Mouse (Mus musculus) hindbrain, embryonic 13.5 days (tissue): ENCODE data around the gene Gm20388. TPM values are rescaled to one million over a fixed set of nuclear protein-coding genes. Genes with fewer than 3 reads are reported as not detected.
A peak's percentile ranks its signal among the peaks of the same experiment; 100 is the strongest.

Experiments
- ATAC-seq: fragments of 200-750 bp; cut with Nextera tagmentation; 2 replicates; pipeline ENCODE4 v1.8.0; 2017; ENCODE audit warnings: moderate TSS enrichment; ENCODE audit not compliant: low FRiP score
- H3K27ac ChIP-seq: fragments of 300-500 bp; sonication (generic); 2 replicates; pipeline ENCODE4 v1.5.1; 2015; ENCODE audit warnings: inconsistent platforms, mild to moderate bottlenecking, moderate library complexity
- H3K27me3 ChIP-seq: fragments of 300-500 bp; sonication (generic); 2 replicates; pipeline ENCODE4 v1.6.1; 2015; ENCODE audit warnings: mild to moderate bottlenecking, inconsistent platforms
- H3K36me3 ChIP-seq: fragments of 300-500 bp; sonication (generic); 2 replicates; pipeline ENCODE4 v1.6.1; 2015; ENCODE audit warnings: mild to moderate bottlenecking, inconsistent platforms
- H3K4me1 ChIP-seq: fragments of 300-500 bp; sonication (generic); replicated peaks from 2 replicates; pipeline ENCODE4 v1.6.1; 2015; ENCODE audit warnings: inconsistent platforms
- H3K4me2 ChIP-seq: fragments of 300-500 bp; sonication (generic); 2 replicates; pipeline ENCODE4 v1.6.1; 2015; ENCODE audit warnings: inconsistent platforms, mild to moderate bottlenecking, moderate library complexity
- H3K4me3 ChIP-seq: fragments of 300-500 bp; sonication (generic); 2 replicates; pipeline ENCODE4 v1.5.1; 2015; ENCODE audit warnings: mild to moderate bottlenecking, inconsistent platforms
- H3K9ac ChIP-seq: fragments of 300-500 bp; sonication (generic); 2 replicates; pipeline ENCODE4 v1.6.1; 2015; ENCODE audit warnings: mild to moderate bottlenecking, inconsistent platforms
- H3K9me3 ChIP-seq: fragments of 300-500 bp; sonication (generic); 2 replicates; pipeline ENCODE4 v1.6.1; 2016; ENCODE audit warnings: inconsistent platforms
- WGBS: fragments of 180-500 bp; shearing (Covaris S2); methylation state at CpG from one replicate; pipeline ENCODE4 v1.1.7; 2015; 5-methylcytosine and 5-hydroxymethylcytosine counted together
- polyA plus RNA-seq: library from polyadenylated mRNA; unstranded; fragments of >200 nt; fragmentation: Nextera tagmentation; extraction: Ambion mirVana; gene quantifications from 2 replicates; pipeline ENCODE4 v1.2.1, GENCODE M21; 2015

Gm20388 gene
- polyA plus RNA-seq, 1 experiment from 2014 or later = 1.9 TPM

DNA sequence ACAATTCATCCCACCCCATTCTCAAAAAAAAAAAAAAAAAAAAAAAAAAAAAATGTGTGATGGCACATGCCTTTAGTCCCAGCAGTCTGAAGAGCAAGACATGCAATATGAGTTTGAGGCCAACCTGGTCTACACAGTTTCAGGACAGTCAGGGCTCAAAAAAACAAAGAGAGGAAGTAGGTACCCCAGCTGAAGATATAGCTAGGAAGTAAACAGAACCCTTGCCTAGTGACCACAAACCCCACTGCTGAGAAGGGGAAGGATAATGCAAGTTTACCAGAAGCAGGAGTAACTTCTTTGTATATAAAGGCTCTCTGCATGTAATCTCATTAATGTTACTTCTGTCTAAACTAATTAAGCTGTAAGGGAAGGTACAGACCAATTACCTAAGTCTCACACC is 3122.1 kb downstream of the Gm20388 start:
- Histone ChIP-seq H3K9ac (no peak overlapping the region), H3K4me2 (no peak overlapping the region), H3K36me3 (no peaks in the 10 kb centered on the region), H3K4me1 (peaks cover 22% of the 10 kb centered on the region), H3K9me3 (no peaks in the 10 kb centered on the region), H3K27ac (no peak overlapping the region), H3K4me3 (no peak overlapping the region), H3K27me3 (no peaks in the 10 kb centered on the region)
- ATAC-seq = no peak

DNA sequence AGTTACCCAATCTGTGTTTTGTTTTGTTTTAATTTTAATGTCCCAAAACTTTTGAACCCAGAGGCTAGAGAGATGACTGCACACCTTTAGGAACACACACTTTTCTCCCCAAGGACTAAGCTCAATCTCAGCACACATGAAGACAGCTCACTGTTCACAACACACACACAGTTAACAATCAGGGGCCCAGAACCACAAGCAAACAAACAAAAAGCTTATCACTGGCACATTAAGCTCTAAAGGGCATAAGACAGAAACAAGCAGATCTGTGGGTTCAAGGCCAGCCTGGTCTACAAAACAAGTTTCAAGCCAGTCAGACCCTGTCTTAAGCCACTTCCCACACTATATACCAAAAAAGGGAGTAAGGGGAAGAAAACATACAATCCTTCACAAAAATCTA is 3122.8 kb downstream of the Gm20388 start:
- no peaks in the 10 kb centered on the region for H3K36me3 ChIP-seq
- no peak overlapping the region for H3K4me3 ChIP-seq
- no peaks in the 10 kb centered on the region for H3K27me3 ChIP-seq
- no peak for ATAC-seq
- no peaks in the 10 kb centered on the region for H3K9me3 ChIP-seq
- H3K27ac ChIP-seq = no peak overlapping the region
- H3K4me2 ChIP-seq = no peak overlapping the region
- H3K9ac ChIP-seq = no peak overlapping the region
- H3K4me1 ChIP-seq = peaks cover 25% of the 10 kb centered on the region

DNA sequence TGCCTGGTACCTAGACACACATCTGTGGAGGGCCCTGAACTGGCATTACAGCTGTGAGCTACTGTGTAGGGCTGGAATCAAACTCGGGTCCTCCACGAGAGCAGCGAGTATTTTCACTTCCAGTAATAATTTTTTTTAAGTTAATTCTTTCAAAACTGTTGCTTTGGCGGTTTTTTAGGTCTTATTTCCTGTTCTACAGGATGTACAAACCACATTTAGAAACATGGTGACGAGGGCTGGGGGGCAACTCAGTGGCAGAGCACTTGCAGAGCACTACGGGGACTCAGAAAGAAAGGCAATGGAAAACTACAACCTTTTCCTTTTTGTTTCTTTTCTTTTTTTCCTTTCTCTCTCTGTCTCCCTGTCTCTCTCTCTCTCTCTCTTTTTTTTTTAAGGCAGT is 3123.5 kb downstream of the Gm20388 start:
- H3K36me3 ChIP-seq = no peaks in the 10 kb centered on the region
- no peak overlapping the region for H3K4me2 ChIP-seq
- H3K27me3 ChIP-seq = no peaks in the 10 kb centered on the region
- no peaks in the 10 kb centered on the region for H3K9me3 ChIP-seq
- no peak overlapping the region for H3K27ac ChIP-seq
- H3K4me3 ChIP-seq = no peak overlapping the region
- 83% methylated on average over 6 of the region's 6 CpGs for WGBS
- peaks cover 31% of the 10 kb centered on the region for H3K4me1 ChIP-seq
- no peak overlapping the region for H3K9ac ChIP-seq
- ATAC-seq = no peak

DNA sequence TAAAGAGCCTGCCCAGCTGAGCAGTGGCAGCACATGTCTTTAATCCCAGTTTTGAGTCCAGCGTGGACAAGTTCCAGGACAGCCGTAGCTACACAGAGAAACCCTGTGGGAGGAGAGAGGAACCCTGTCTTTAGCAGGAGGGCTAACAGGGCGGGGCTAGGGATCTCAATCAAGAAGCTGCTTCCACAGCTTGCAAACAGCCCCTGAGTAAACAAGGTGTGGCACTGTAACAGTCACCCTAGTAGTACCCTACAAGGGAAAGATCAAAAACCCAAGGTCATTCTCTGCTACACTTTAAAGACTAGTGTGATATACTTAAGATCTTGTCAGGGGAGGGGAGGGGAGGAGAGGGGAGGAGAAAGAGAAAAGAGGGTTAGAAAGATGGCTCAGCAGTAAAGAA is 3126.3 kb downstream of the Gm20388 start:
- WGBS = 68% methylated on average over 3 of the region's 3 CpGs
- Histone ChIP-seq H3K27me3 (no peaks in the 10 kb centered on the region), H3K9ac (no peak overlapping the region), H3K4me2 (no peak overlapping the region), H3K4me1 (peaks cover 49% of the 10 kb centered on the region), H3K36me3 (no peaks in the 10 kb centered on the region), H3K4me3 (no peak overlapping the region), H3K9me3 (no peaks in the 10 kb centered on the region), H3K27ac (no peak overlapping the region)
- ATAC-seq = no peak

DNA sequence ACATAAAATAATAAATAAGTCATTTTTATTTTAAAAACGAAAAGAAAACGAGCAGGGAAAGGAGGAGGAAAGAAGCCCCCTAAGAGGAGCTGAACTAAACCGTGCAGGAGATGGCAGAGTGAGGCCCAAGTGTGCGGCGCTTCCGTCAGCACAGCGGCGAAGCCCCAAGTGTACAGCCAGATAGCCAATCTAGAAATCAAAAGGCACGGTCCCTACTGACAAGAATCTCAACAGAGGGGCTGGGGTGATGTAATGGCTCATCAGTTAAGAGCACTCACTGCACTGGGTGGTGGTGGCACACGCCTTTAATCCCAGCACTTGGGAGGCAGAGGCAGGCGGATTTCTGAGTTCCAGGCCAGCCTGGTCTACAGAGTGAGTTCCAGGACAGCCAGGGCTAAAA is 3126.8 kb downstream of the Gm20388 start:
- Histone ChIP-seq H3K27me3 (no peaks in the 10 kb centered on the region), H3K9me3 (no peaks in the 10 kb centered on the region), H3K4me3 (no peak overlapping the region), H3K27ac (no peak overlapping the region), H3K4me2 (no peak overlapping the region), H3K36me3 (no peaks in the 10 kb centered on the region), H3K4me1 (peaks cover 49% of the 10 kb centered on the region), H3K9ac (no peak overlapping the region)
- WGBS = 83% methylated on average over 11 of the region's 11 CpGs
- no peak for ATAC-seq

DNA sequence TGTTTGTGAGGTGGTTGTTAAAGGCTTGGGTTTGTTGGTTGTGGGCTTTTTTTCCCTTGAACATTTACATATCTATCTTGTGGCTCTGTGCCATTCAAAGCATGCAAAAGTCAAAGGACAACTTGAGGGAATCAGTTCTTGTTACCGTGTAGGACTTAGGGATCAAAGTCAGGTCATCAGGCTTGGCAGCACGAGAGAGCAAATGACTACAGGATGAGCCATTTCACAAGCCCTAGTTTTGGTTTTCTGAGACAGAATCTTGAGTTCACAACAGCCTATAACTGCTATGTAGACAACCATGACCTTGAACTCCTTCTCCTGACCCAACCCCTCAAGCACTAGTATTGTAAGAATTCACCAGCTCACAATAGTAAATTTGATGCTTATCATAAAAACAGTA is 3127.7 kb downstream of the Gm20388 start:
- H3K4me3 ChIP-seq = no peak overlapping the region
- peaks cover 53% of the 10 kb centered on the region for H3K4me1 ChIP-seq
- no peak for ATAC-seq
- no peak overlapping the region for H3K27ac ChIP-seq
- 51% methylated on average over 2 of the region's 2 CpGs for WGBS
- H3K9ac ChIP-seq = no peak overlapping the region
- no peak overlapping the region for H3K4me2 ChIP-seq
- no peaks in the 10 kb centered on the region for H3K9me3 ChIP-seq
- no peaks in the 10 kb centered on the region for H3K36me3 ChIP-seq
- no peaks in the 10 kb centered on the region for H3K27me3 ChIP-seq

DNA sequence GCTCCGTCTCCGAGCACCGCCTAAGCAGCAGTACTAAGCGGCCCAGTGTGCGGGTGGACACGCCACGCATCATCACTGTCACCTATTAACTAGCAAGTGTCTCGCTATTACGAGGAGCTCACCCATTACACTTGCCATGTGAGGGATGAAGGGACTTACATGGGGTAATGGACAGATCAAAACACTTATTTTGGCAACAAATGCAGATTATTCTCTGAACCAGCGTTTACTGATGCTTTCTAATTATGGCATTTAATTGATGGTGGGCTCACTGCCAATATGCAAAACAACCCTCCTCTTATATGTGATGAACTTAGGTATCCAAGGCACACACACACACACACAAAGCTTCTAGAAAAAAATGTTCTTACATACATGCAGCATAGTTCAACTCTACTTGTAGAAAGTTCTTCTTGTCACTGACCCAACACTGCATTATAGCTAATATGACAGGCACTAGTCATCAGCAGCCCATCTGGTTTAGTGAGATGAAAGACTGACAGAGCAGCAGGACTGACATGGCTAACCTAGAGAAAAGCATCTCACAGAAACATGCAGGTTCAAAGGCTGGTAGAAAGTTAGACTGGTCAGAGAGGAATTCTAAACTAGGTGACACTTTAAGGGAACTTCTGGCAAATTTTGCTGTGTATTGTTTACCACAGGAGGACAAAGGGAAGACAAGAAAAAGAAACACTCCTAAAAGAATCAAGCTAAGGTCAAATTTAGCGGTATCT is 3128.9 kb downstream of the Gm20388 start:
- Histone ChIP-seq H3K4me2 (peak overlapping the region; percentile 71), H3K36me3 (no peaks in the 10 kb centered on the region), H3K27ac (0 out of 2 replicates have a peak overlapping the region, but pooled peaks have one; percentile 97), H3K9me3 (no peaks in the 10 kb centered on the region), H3K4me3 (peak overlapping the region; percentile 100), H3K4me1 (peaks cover 56% of the 10 kb centered on the region), H3K27me3 (no peaks in the 10 kb centered on the region), H3K9ac (0 out of 2 replicates have a peak overlapping the region, but pooled peaks have one; percentile 19)
- WGBS = 34% methylated on average over 11 of the region's 11 CpGs
- no peak for ATAC-seq

DNA sequence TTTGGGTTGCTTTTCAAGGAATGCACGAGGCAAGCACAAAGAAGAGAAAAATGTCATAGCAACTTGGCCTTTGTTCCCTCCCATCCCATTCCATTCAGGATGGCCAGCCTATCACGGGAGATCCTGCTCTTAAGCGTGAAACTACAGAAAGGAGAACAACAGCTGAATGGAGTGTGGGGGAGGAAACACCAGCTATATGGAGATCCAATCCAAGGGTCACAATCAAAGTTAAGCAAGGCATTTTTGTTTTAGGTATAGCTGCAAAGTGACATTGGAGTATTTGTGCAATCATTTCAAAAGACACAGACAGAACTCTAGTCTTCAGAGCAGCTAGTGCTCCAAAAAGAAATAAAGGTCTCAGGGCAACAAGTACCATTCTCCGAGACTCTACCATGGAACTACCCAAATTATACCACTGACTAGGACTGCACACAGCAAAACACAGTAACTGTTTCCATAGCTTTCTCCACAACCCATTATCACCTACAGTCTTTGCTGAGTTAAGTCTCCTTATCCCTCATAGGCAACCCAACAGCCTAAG is 3129.5 kb downstream of the Gm20388 start:
- 4% methylated on average over 4 of the region's 4 CpGs for WGBS
- Histone ChIP-seq H3K9me3 (no peaks in the 10 kb centered on the region), H3K4me2 (peak overlapping the region; percentile 71), H3K27ac (peak overlapping the region; percentile 97; the same call in 1 of the 2 replicates), H3K36me3 (no peaks in the 10 kb centered on the region), H3K4me1 (peaks cover 56% of the 10 kb centered on the region), H3K4me3 (peak overlapping the region; percentile 100), H3K27me3 (no peaks in the 10 kb centered on the region), H3K9ac (peak overlapping the region; percentile 100)
- no peak for ATAC-seq

DNA sequence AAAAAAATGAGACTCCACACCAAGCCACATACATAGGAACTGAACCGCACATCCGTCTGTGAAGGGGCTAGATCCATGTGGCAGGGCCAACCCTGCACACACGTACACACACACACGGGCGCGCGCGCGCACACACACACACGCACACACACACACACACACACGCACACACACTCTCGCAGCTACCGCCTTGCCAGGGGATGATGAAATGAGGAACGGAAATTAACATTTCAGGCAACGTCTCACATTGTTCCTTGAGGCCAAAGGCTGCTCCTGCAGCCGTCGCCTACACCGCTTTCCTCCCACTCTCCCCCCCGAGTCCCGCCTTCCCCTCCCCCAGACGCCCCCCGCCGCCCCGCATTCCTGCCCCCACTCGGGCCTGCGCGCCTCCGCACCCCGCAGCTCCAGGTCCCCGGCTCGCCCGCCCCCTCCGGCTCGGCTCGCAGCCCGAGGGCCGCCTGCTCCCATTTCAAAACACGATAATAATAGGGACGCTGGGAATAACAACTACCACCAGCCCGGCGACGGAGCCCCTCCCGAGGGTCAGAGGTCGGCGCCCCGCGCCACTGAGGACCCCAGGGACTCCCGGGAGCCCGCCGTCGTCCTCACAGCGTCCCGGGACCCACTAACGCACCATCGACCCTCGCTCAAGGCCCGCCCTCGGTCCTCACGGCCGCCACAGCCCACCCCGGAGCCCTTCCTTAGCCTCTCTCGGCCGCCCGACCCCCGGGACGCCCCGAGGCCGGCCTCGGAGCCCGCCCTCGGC is 3130.6 kb downstream of the Gm20388 start:
- H3K27ac ChIP-seq = peak overlapping the region; percentile 97
- no peaks in the 10 kb centered on the region; the same call in 1 of the 2 replicates for H3K36me3 ChIP-seq
- under 1% methylated on average over 66 of the region's 71 CpGs for WGBS
- H3K4me1 ChIP-seq = peaks cover 50% of the 10 kb centered on the region
- H3K9ac ChIP-seq = peak overlapping the region; percentile 100
- no peaks in the 10 kb centered on the region for H3K9me3 ChIP-seq
- no peaks in the 10 kb centered on the region for H3K27me3 ChIP-seq
- peak overlapping the region; percentile 71 for H3K4me2 ChIP-seq
- ATAC-seq = 0 out of 2 replicates have a peak, but pooled peaks have one; percentile 0
- peak overlapping the region; percentile 100 for H3K4me3 ChIP-seq

DNA sequence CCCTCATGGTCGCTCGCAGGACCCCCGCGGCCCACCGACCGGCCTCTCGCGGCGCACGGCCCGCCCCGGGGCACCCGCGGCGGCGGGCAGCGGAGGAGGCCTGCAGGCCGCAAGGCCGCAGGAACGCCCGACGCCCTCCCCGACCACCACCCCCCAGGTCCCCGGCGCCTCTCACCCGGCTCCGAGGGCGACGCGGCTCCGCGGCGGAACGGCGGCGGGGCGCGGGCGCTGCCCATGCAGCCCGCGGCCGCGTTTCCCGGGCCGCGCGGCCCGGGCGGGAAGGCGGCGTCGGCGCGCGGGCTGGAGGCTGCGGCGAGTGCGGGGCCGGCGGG is 3131.1 kb downstream of the Gm20388 start:
- H3K27ac ChIP-seq = peak overlapping the region; percentile 97
- ATAC-seq = peak; percentile 7; the same call in 1 of the 2 replicates
- peak overlapping the region; percentile 100 for H3K4me3 ChIP-seq
- no peaks in the 10 kb centered on the region; the same call in 1 of the 2 replicates for H3K36me3 ChIP-seq
- peak overlapping the region; percentile 71 for H3K4me2 ChIP-seq
- peaks cover 49% of the 10 kb centered on the region for H3K4me1 ChIP-seq
- WGBS = under 1% methylated on average over 40 of the region's 60 CpGs
- H3K9ac ChIP-seq = peak overlapping the region; percentile 100
- H3K9me3 ChIP-seq = no peaks in the 10 kb centered on the region
- no peaks in the 10 kb centered on the region for H3K27me3 ChIP-seq

DNA sequence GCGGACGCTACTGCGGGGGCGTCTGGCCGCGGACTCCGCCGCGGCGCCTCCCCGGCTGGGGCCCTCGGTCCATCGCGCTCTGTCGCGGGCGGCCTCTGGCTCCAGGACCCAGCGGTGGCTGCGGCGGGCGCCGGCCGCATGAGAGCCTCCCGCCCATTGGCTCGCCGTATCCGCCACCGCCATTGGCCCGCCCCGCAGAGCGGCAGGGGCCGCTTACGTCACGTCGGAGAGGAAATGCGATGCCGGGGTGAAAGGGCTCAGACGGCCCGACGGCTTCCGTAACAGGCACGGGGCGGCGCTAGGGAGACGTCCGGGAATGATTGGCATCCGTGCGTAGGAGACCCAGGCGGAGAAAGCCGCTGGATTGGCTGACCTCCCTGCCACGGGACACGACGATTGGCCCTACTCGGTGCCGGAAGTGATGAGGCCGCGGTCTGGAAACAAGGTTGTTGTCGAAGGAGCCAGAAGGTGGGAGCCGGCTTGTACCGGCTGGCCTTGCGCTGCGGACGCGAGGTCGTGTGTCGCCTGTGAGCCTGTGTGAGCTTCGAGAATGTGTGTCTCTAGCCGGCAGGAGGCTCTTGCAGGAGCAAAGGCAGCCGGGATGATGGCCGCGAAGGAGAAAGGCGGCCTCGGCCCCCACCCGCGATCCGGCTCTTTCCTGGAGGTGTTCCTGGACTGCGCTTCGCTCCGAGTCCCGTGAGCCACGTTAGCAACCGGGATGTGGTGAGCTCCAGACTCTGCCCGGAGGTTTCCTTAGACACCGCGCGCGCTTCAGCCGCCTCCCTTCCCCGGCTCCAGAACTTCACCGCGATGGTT is 3131.7 kb downstream of the Gm20388 start, which contains the start of gene Ankrd11:
Gene Ankrd11 (minus strand): TSS at position 120 of the 816 bp plus-strand sequence.
- peak within 1 kb of the TSS; percentile 77 for H3K4me2 ChIP-seq
- ATAC-seq = peak; percentile 98
- under 1% methylated on average over 86 of the region's 91 CpGs for WGBS
- peak within 1 kb of the TSS; percentile 100 for H3K9ac ChIP-seq
- peaks cover 45% of the 10 kb centered on the region for H3K4me1 ChIP-seq
- H3K9me3 ChIP-seq = no peaks in the 10 kb centered on the region
- peak within 1 kb of the TSS; percentile 100 for H3K4me3 ChIP-seq
- H3K27me3 ChIP-seq = no peaks in the 10 kb centered on the region
- peak within 1 kb of the TSS; percentile 97 for H3K27ac ChIP-seq
- H3K36me3 ChIP-seq = no peaks in the 10 kb centered on the region; the same call in 1 of the 2 replicates
